Mouse (Mus musculus) stomach, postnatal 0 days (tissue): ENCODE measurements at regions not wholly inside any gene's neighbourhood (a gene's known extent, or its start where the extent isn't known, plus 50 kb on each side); places are given as distances from the start of the nearest gene placed in this dataset.

Source experiments
- ATAC-seq: fragments of 200-750 bp; cut with Nextera tagmentation; 2 replicates; pipeline ENCODE4 v1.8.0; 2017; ENCODE audit not compliant: low FRiP score, low TSS enrichment
- DNase-seq: peaks from one replicate; pipeline ENCODE4 v3.0.0-alpha.2; 2016; ENCODE audit warnings: low spot score
- H3K27ac ChIP-seq: fragments of 300-500 bp; sonication (generic); replicated peaks from 2 replicates; pipeline ENCODE4 v1.5.1; 2014; ENCODE audit warnings: mild to moderate bottlenecking, control low read depth
- H3K27me3 ChIP-seq: fragments of 300-500 bp; sonication (generic); 2 replicates; pipeline ENCODE4 v1.6.1; 2014; ENCODE audit warnings: low read length; ENCODE audit not compliant: control insufficient read depth, insufficient read depth
- H3K36me3 ChIP-seq: fragments of 300-500 bp; sonication (generic); 2 replicates; pipeline ENCODE4 v1.6.1; 2014; ENCODE audit warnings: low read length, mixed read lengths; ENCODE audit not compliant: control insufficient read depth, insufficient read depth
- H3K4me1 ChIP-seq: fragments of 300-500 bp; sonication (generic); replicated peaks from 2 replicates; pipeline ENCODE4 v1.6.1; 2014; ENCODE audit warnings: antibody characterized with exemption; ENCODE audit not compliant: control insufficient read depth, insufficient read depth
- H3K4me2 ChIP-seq: fragments of 300-500 bp; sonication (generic); replicated peaks from 2 replicates; pipeline ENCODE4 v1.6.1; 2014; ENCODE audit warnings: low read depth, mild to moderate bottlenecking, control low read depth, moderate library complexity
- H3K4me3 ChIP-seq: fragments of 300-500 bp; sonication (generic); 2 replicates; pipeline ENCODE4 v1.5.1; 2014; ENCODE audit warnings: low read depth, low read length, control low read depth
- H3K9ac ChIP-seq: fragments of 300-500 bp; sonication (generic); 2 replicates; pipeline ENCODE4 v1.6.1; 2014; ENCODE audit warnings: mild to moderate bottlenecking, low read length, control low read depth, mixed read lengths
- H3K9me3 ChIP-seq: fragments of 300-500 bp; sonication (generic); 2 replicates; pipeline ENCODE4 v1.6.1; 2016; ENCODE audit warnings: low read length; ENCODE audit not compliant: control insufficient read depth
- CTCF ChIP-seq: IDR thresholded peaks from 2 replicates; pipeline ENCODE4 v1.5.1; 2016; ENCODE audit warnings: antibody characterized with exemption, low read depth, mild to moderate bottlenecking, moderate library complexity
- EP300 ChIP-seq: optimal IDR thresholded peaks from 2 replicates; pipeline ENCODE3; 2016; ENCODE audit warnings: antibody characterized with exemption
- WGBS: fragments of 180-500 bp; shearing (Covaris S2); extraction: QIAGEN DNeasy Blood & Tissue Kit; methylation state at CpG from one replicate; pipeline ENCODE4 v1.1.7; 2014; 5-methylcytosine and 5-hydroxymethylcytosine counted together

DNA sequence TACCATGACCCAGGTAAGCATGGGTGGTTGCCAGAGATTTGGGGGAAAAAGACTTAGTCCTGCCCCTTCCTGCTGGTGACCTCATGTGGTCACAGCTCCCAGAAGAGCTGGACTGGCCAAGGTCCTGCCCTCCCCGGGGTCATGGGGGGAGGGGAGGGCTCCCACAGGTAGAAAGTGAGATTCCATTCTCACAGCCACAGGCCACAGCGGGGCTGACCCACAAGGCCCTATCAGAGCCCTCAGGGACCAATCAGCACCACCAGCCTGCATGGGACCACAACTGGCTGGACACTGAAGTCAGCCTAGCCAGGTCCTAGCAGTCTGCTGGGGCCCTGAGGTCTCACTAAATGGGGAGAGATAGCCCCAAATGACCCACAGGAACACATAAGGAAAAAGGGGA, 81.9 kb upstream of the Zmiz1 start:
- peak overlapping the region; percentile 74; the same call in 1 of the 2 replicates for H3K4me2 ChIP-seq
- ATAC-seq, result no peak

DNA sequence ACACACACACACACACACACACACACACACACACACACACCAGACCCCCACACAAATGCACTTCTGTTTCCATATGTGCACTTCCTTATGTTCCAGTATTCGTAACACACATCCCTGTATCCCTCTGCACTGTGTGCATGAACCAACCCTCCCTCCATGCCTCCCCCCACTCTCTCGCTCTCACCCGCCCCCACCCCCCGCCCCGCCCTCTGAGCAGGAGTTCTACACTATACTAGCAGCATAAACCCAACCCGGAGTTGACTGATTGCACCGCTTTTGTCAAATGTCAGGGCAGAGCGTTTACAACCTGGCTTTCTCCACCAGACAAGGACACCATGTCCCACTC, 81.5 kb upstream of the Zmiz1 start:
- Histone ChIP-seq H3K27ac (peak overlapping the region; percentile 99), H3K4me2 (peak overlapping the region; percentile 74), H3K9me3 (no peaks in the 10 kb centered on the region), H3K9ac (peak overlapping the region; percentile 87; the same call in 1 of the 2 replicates), H3K4me1 (peaks cover 10% of the 10 kb centered on the region), H3K36me3 (no peaks in the 10 kb centered on the region), H3K27me3 (no peaks in the 10 kb centered on the region), H3K4me3 (peak overlapping the region; percentile 49; the same call in 1 of the 2 replicates)
- DNase-seq (no peak), ATAC-seq (peak; percentile 47)
- TF ChIP-seq CTCF (no peak), EP300 (no peak)
- 8% methylated on average over 6 of the region's 8 CpGs for WGBS

More for the DNA sequence above, 81.9 kb upstream of the Zmiz1 start:
- 33% methylated on average over 2 of the region's 2 CpGs for WGBS
- no peak overlapping the region for H3K4me3 ChIP-seq
- no peak for TF ChIP-seq EP300
- no peak for TF ChIP-seq CTCF
- H3K27me3 ChIP-seq, result no peaks in the 10 kb centered on the region
- no peak for DNase-seq
- H3K36me3 ChIP-seq, result no peaks in the 10 kb centered on the region
- peak overlapping the region; percentile 99 for H3K27ac ChIP-seq
- H3K9me3 ChIP-seq, result no peaks in the 10 kb centered on the region
- H3K9ac ChIP-seq, result peak overlapping the region; percentile 87; the same call in 1 of the 2 replicates
- peaks cover 10% of the 10 kb centered on the region for H3K4me1 ChIP-seq

DNA sequence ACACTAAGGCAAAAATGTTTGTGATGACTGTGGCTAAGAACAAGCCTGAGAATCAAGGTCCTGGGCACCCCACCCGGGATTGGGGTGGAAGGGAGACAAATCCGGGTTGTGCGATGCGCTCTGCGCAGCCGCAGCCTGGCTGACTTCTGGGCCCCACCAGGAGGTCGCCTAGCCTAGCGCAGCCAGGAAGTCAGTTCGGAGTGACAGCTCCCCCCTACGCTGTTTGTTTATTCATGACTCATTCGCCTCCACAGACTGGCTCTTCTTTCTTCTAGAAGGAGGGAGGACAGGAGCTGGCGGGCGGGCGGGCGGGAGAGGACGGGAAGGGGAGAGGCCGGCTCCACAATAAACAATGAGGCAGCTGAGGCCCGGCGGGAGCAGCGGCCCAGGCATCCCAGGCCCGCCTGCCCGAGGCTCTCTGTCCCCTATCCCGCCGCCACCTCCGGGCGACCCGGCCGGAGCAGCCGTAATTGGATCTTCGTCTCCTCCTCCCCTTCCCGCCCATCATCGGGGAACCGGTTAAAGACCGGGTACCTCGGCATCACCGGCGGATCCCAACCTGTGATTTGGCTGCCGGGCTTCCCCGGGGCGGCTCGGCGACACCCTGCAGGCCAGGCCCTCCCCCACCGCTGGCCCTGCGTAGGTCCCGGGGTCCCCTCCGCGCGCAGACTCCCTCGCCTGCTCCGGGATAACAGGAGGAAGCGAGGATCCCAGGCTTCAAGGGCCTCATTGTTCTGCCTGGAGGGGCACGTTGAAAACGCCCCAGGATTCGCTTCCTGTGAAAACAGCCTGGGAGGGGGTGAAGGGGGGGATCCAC, 80.9 kb upstream of the Zmiz1 start:
- Histone ChIP-seq H3K9ac (peak overlapping the region; percentile 87), H3K9me3 (no peaks in the 10 kb centered on the region), H3K27me3 (no peaks in the 10 kb centered on the region), H3K27ac (peak overlapping the region; percentile 99), H3K4me1 (peaks cover 10% of the 10 kb centered on the region), H3K4me2 (peak overlapping the region; percentile 74), H3K36me3 (no peaks in the 10 kb centered on the region), H3K4me3 (peak overlapping the region; percentile 49)
- TF ChIP-seq CTCF (no peak; the same call in 1 of the 2 replicates), EP300 (peak; percentile 57)
- peak; percentile 85 for DNase-seq
- ATAC-seq, result peak; percentile 92
- WGBS, result under 1% methylated on average over 43 of the region's 54 CpGs

DNA sequence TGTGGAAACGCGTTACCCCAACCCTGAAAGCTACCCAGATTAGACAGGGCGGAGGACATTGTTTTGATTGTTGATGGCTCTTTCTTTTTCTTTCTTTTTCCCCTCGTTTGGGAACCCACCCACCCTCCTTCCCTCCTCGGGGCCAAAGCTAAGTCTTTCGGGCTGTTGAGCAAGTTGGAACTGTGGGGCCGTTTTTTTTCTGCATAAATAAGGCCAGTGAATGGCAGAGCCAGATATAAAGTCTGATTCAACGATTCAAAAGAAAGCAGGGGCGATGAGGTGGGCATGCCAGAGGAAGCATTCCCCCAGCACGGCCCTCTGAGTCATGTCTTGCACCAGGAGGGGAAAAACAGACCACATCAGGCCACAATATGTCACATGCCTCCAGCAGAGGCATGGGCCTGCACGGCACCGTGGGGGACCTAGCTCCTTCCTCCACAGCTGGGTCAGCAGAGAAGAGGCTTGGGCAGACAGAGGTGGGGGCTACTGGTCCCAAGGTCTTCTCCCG, 80.2 kb upstream of the Zmiz1 start:
- ATAC-seq, result peak; percentile 31; the same call in 1 of the 2 replicates
- peak overlapping the region; percentile 74 for H3K4me2 ChIP-seq
- peak overlapping the region; percentile 49 for H3K4me3 ChIP-seq
- 10% methylated on average over 13 of the region's 13 CpGs for WGBS
- peak overlapping the region; percentile 87 for H3K9ac ChIP-seq
- peak; percentile 51 for DNase-seq
- H3K27me3 ChIP-seq, result no peaks in the 10 kb centered on the region
- TF ChIP-seq CTCF (no peak), EP300 (no peak)
- H3K27ac ChIP-seq, result peak overlapping the region; percentile 99
- H3K9me3 ChIP-seq, result no peaks in the 10 kb centered on the region
- H3K36me3 ChIP-seq, result no peaks in the 10 kb centered on the region
- H3K4me1 ChIP-seq, result peaks cover 10% of the 10 kb centered on the region

DNA sequence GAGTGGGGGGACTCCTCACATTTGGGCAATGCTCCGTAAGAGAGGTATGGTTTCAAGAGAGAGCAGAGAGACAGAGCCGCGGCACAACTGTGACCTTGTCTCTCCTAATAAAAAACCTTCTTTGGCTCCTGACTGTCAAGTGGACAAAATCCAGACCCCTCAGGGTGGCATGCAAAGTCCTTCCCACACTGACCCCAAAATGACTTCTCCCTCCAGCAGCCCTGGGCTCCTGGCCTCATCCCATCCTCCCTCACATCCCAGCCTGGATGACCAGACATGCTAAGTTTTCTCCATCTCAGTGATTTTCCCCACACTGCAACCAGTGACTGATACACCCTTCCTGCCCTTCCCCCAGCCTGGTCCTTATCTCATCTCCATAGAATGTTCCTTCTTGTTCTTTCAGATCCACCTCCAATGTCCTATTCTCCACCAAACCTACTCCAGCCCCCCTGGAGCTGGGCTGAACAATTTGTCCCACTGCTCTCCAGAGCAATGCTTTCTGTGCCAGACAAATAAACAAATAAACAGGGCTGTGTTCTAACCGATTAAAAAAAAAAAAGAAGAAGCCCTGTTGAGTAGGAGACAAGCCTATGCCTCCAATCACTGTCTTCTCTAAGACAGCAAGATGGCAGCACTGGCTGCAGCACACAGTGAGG, 75.7 kb upstream of the Zmiz1 start:
- no peak for TF ChIP-seq EP300
- ATAC-seq (no peak), DNase-seq (no peak)

DNA sequence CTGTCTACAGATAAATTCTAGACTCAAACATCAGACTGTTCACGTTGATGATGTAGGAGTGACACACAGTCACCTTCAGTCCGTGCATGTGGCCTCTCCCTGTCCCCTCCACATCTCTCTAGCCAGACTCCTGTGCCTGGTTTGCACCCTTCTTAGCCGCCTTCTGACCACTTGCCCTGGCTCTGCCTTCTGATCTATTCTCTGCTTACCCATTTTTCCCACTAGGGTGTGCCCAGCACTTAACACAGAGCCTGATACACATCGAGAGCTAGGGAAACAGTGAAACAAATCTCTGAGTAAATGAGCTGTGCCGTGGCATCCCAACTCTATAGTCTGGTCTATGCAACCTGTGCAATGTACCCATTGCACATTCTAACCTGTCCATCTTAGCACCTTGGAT, 73.3 kb upstream of the Zmiz1 start:
- Histone ChIP-seq H3K4me2 (no peak overlapping the region), H3K9me3 (no peaks in the 10 kb centered on the region), H3K4me3 (no peak overlapping the region), H3K36me3 (no peaks in the 10 kb centered on the region), H3K27me3 (no peaks in the 10 kb centered on the region), H3K27ac (no peak overlapping the region), H3K4me1 (no peaks in the 10 kb centered on the region), H3K9ac (no peak overlapping the region)
- TF ChIP-seq CTCF (peak; percentile 69), EP300 (no peak)
- ATAC-seq, result no peak
- no peak for DNase-seq
- WGBS, result 48% methylated on average over 5 of the region's 5 CpGs

More for the DNA sequence above, 75.7 kb upstream of the Zmiz1 start:
- no peak overlapping the region for H3K4me3 ChIP-seq
- 52% methylated on average over 4 of the region's 4 CpGs for WGBS
- no peak overlapping the region for H3K4me2 ChIP-seq
- no peaks in the 10 kb centered on the region for H3K9me3 ChIP-seq
- H3K36me3 ChIP-seq, result no peaks in the 10 kb centered on the region
- no peak overlapping the region for H3K27ac ChIP-seq
- H3K9ac ChIP-seq, result no peak overlapping the region
- H3K27me3 ChIP-seq, result no peaks in the 10 kb centered on the region
- H3K4me1 ChIP-seq, result peaks cover 8% of the 10 kb centered on the region
